8 mouse cellular contexts compared by ENCODE assay signal in genomic region chr7:127935028-127935722, GRCm38 (mm10). TPM values are rescaled to one million over a fixed set of nuclear protein-coding genes. Genes with fewer than 3 reads are reported as not detected.
DNase-seq lines count a peak whose midpoint lies in the region; ATAC-seq and TF ChIP-seq lines count a peak whose summit lies in the region.

No protein-coding gene starts in this region.

- no peaks in the 10 kb centered on the region for H3K36me3 ChIP-seq in embryonic facial prominence, embryonic 10.5 days (replicated peaks)
- no peaks in the 10 kb centered on the region for H3K36me3 ChIP-seq in intestine, postnatal 0 days (ENCODE audit: control insufficient read depth, insufficient read depth)
- no peaks in the 10 kb centered on the region for H3K36me3 ChIP-seq in midbrain, embryonic 11.5 days (ENCODE audit: control insufficient read depth, insufficient read depth, low read length)

- H3K9me3 ChIP-seq in embryonic facial prominence, embryonic 10.5 days = no peaks in the 10 kb centered on the region
- no peaks in the 10 kb centered on the region for H3K9me3 ChIP-seq in intestine, postnatal 0 days (ENCODE audit: control insufficient read depth)
- no peaks in the 10 kb centered on the region for H3K9me3 ChIP-seq in midbrain, embryonic 11.5 days (ENCODE audit: control insufficient read depth, low read length)

- H3K27me3 ChIP-seq in embryonic facial prominence, embryonic 10.5 days (replicated peaks; ENCODE audit: low read depth, poor library complexity, severe bottlenecking) = peaks cover 12% of the 10 kb centered on the region
- no peaks in the 10 kb centered on the region for H3K27me3 ChIP-seq in intestine, postnatal 0 days (replicated peaks; ENCODE audit: control insufficient read depth, insufficient read depth, low read length)
- peaks cover under 1% of the 10 kb centered on the region; the same call in 1 of the 2 replicates for H3K27me3 ChIP-seq in midbrain, embryonic 11.5 days (ENCODE audit: control insufficient read depth, insufficient read depth, low read length)

- H3K4me1 ChIP-seq in embryonic facial prominence, embryonic 10.5 days = peaks cover 57% of the 10 kb centered on the region
- peaks cover 4% of the 10 kb centered on the region; the same call in 1 of the 2 replicates for H3K4me1 ChIP-seq in intestine, postnatal 0 days (replicated peaks; ENCODE audit: control insufficient read depth, insufficient read depth, low read length)
- H3K4me1 ChIP-seq in midbrain, embryonic 11.5 days (ENCODE audit: control insufficient read depth, insufficient read depth, low read length) = peaks cover 19% of the 10 kb centered on the region

- H3K4me2 ChIP-seq in intestine, postnatal 0 days (replicated peaks; ENCODE audit: low read depth) = peak overlapping the region; percentile 100
- peak overlapping the region; percentile 98 for H3K4me2 ChIP-seq in midbrain, embryonic 11.5 days

- peak; percentile 99 for TF ChIP-seq CTCF in intestine, postnatal 0 days (IDR thresholded peaks at IDR 0.05; ENCODE audit: low read depth)

- intact Hi-C loops in left cerebral cortex, postnatal 4 days (cut with DNase I) = no loop called here

- H3K4me3 ChIP-seq in embryonic facial prominence, embryonic 10.5 days = peak overlapping the region; percentile 79
- H3K4me3 ChIP-seq in intestine, postnatal 0 days (ENCODE audit: low read depth, low read length) = peak overlapping the region; percentile 70
- peak overlapping the region; percentile 66 for H3K4me3 ChIP-seq in midbrain, embryonic 11.5 days (ENCODE audit: low read depth, low read length)

- ATAC-seq in granulocyte monocyte progenitor cell, adult 5-6 weeks (replicated peaks; ENCODE audit: poor library complexity, severe bottlenecking) = peak; percentile 96
- ATAC-seq in intestine, postnatal 0 days = peak; percentile 89
- ATAC-seq in midbrain, embryonic 11.5 days (ENCODE audit: low FRiP score) = peak; percentile 95

- peak overlapping the region; percentile 85 for H3K27ac ChIP-seq in embryonic facial prominence, embryonic 10.5 days (replicated peaks)
- H3K27ac ChIP-seq in intestine, postnatal 0 days (ENCODE audit: low read depth, low read length) = peak overlapping the region; percentile 41; the same call in 1 of the 2 replicates
- no peak overlapping the region; the same call in 1 of the 2 replicates for H3K27ac ChIP-seq in midbrain, embryonic 11.5 days (ENCODE audit: low read depth, low read length)

- WGBS in embryonic facial prominence, embryonic 10.5 days = 7% methylated on average over 32 of the region's 32 CpGs
- WGBS in intestine, postnatal 0 days = 6% methylated on average over 31 of the region's 32 CpGs
- WGBS in midbrain, embryonic 11.5 days = 7% methylated on average over 32 of the region's 32 CpGs

- DNase-seq in adrenal gland, postnatal 14 days = peak; percentile 97
- DNase-seq in embryonic facial prominence, embryonic 10.5 days (ENCODE audit: low spot score) = peak; percentile 96
- DNase-seq in left cerebral cortex, postnatal 4 days = peak; percentile 94
- peak; percentile 100 for DNase-seq in midbrain, embryonic 11.5 days (ENCODE audit: low spot score, missing footprints)
- peak; percentile 91 for DNase-seq in right cerebral cortex, postnatal 4 days
- peak; percentile 94 for DNase-seq in yolk sac, embryonic 10.5 days (ENCODE audit: low spot score)

- H3K9ac ChIP-seq in intestine, postnatal 0 days (ENCODE audit: low read depth, low read length) = peak overlapping the region; percentile 68
- H3K9ac ChIP-seq in midbrain, embryonic 11.5 days (ENCODE audit: low read length) = peak overlapping the region; percentile 84

RNA-seq across cellular contexts. Expression of gene Prss8, which starts 5.3 kb away (rescaled TPM):
- 0.22 and 0.30 TPM in 2 replicates for total RNA-seq in adrenal gland, postnatal 14 days (2021)
- polyA plus RNA-seq in embryonic facial prominence, embryonic 10.5 days (2016; fragmentation: Nextera tagmentation; extraction: Ambion mirVana) = 14.8 and 15.8 TPM in 2 replicates
- not detected in 2 replicates for total RNA-seq in granulocyte monocyte progenitor cell, adult 5-6 weeks (2014; fragmentation: Nextera tagmentation)
- 0.52 TPM in 1 of 2 replicates, not detected in the other for total RNA-seq in granulocyte monocyte progenitor cell, adult 5-6 weeks (2017)
- 63.0 and 64.4 TPM in 2 replicates for polyA plus RNA-seq in intestine, postnatal 0 days (2015; fragmentation: Nextera tagmentation; extraction: Ambion mirVana)
- 1 to 10 TPM in 1 of 2 experiments, under 1 TPM in 1; 0.54 to 1.6 TPM for total RNA-seq in left cerebral cortex, postnatal 4 days (2021)
- 0.78 and 0.86 TPM in 2 replicates for polyA plus RNA-seq in midbrain, embryonic 11.5 days (2014; fragmentation: Nextera tagmentation; extraction: Ambion mirVana)

RNA-seq across cellular contexts. Expression of gene Prss36, which starts 11.3 kb away (rescaled TPM):
- total RNA-seq in adrenal gland, postnatal 14 days (2021) = 12.5 and 13.1 TPM in 2 replicates
- polyA plus RNA-seq in embryonic facial prominence, embryonic 10.5 days (2016; fragmentation: Nextera tagmentation; extraction: Ambion mirVana) = 10.7 and 12.9 TPM in 2 replicates
- 0.92 and 7.3 TPM in 2 replicates for total RNA-seq in granulocyte monocyte progenitor cell, adult 5-6 weeks (2014; fragmentation: Nextera tagmentation)
- 0.90 and 3.3 TPM in 2 replicates for total RNA-seq in granulocyte monocyte progenitor cell, adult 5-6 weeks (2017)
- 6.3 and 6.6 TPM in 2 replicates for polyA plus RNA-seq in intestine, postnatal 0 days (2015; fragmentation: Nextera tagmentation; extraction: Ambion mirVana)
- total RNA-seq in left cerebral cortex, postnatal 4 days (2021) = 10 to 100 TPM; 13.5 to 15.5 TPM
- polyA plus RNA-seq in midbrain, embryonic 11.5 days (2014; fragmentation: Nextera tagmentation; extraction: Ambion mirVana) = 9.4 and 9.6 TPM in 2 replicates

RNA-seq across cellular contexts. Expression of gene Kat8, which starts 22.9 kb away (rescaled TPM):
- 24.0 and 25.5 TPM in 2 replicates for total RNA-seq in adrenal gland, postnatal 14 days (2021)
- 48.7 and 49.6 TPM in 2 replicates for polyA plus RNA-seq in embryonic facial prominence, embryonic 10.5 days (2016; fragmentation: Nextera tagmentation; extraction: Ambion mirVana)
- total RNA-seq in granulocyte monocyte progenitor cell, adult 5-6 weeks (2014; fragmentation: Nextera tagmentation) = 20.4 and 25.0 TPM in 2 replicates
- total RNA-seq in granulocyte monocyte progenitor cell, adult 5-6 weeks (2017) = 18.1 and 21.0 TPM in 2 replicates
- polyA plus RNA-seq in intestine, postnatal 0 days (2015; fragmentation: Nextera tagmentation; extraction: Ambion mirVana) = 17.4 and 18.0 TPM in 2 replicates
- 10 to 100 TPM; 28.1 to 31.1 TPM for total RNA-seq in left cerebral cortex, postnatal 4 days (2021)
- 54.6 and 57.1 TPM in 2 replicates for polyA plus RNA-seq in midbrain, embryonic 11.5 days (2014; fragmentation: Nextera tagmentation; extraction: Ambion mirVana)

RNA-seq across cellular contexts. Expression of gene Bckdk, which starts 31.3 kb away (rescaled TPM):
- 130 and 135 TPM in 2 replicates for total RNA-seq in adrenal gland, postnatal 14 days (2021)
- polyA plus RNA-seq in embryonic facial prominence, embryonic 10.5 days (2016; fragmentation: Nextera tagmentation; extraction: Ambion mirVana) = 111 and 119 TPM in 2 replicates
- total RNA-seq in granulocyte monocyte progenitor cell, adult 5-6 weeks (2014; fragmentation: Nextera tagmentation) = 63.3 and 78.0 TPM in 2 replicates
- total RNA-seq in granulocyte monocyte progenitor cell, adult 5-6 weeks (2017) = 38.6 and 50.5 TPM in 2 replicates
- polyA plus RNA-seq in intestine, postnatal 0 days (2015; fragmentation: Nextera tagmentation; extraction: Ambion mirVana) = 94.0 and 94.2 TPM in 2 replicates
- 10 to 100 TPM; 39.2 to 43.5 TPM for total RNA-seq in left cerebral cortex, postnatal 4 days (2021)
- polyA plus RNA-seq in midbrain, embryonic 11.5 days (2014; fragmentation: Nextera tagmentation; extraction: Ambion mirVana) = 96.5 and 107 TPM in 2 replicates

RNA-seq across cellular contexts. Expression of gene Fus, which starts 32.1 kb away (rescaled TPM):
- total RNA-seq in adrenal gland, postnatal 14 days (2021) = 275 and 322 TPM in 2 replicates
- 349 and 372 TPM in 2 replicates for polyA plus RNA-seq in embryonic facial prominence, embryonic 10.5 days (2016; fragmentation: Nextera tagmentation; extraction: Ambion mirVana)
- total RNA-seq in granulocyte monocyte progenitor cell, adult 5-6 weeks (2014; fragmentation: Nextera tagmentation) = 319 and 323 TPM in 2 replicates
- 60.8 and 62.2 TPM in 2 replicates for total RNA-seq in granulocyte monocyte progenitor cell, adult 5-6 weeks (2017)
- polyA plus RNA-seq in intestine, postnatal 0 days (2015; fragmentation: Nextera tagmentation; extraction: Ambion mirVana) = 120 and 132 TPM in 2 replicates
- total RNA-seq in left cerebral cortex, postnatal 4 days (2021) = 100 to 1,000 TPM; 504 to 524 TPM
- 51.6 and 54.4 TPM in 2 replicates for polyA plus RNA-seq in midbrain, embryonic 11.5 days (2014; fragmentation: Nextera tagmentation; extraction: Ambion mirVana)
